Mouse (Mus musculus) neural tube, embryonic 14.5 days (tissue): ENCODE measurements at regions not wholly inside any gene's neighbourhood (a gene's known extent, or its start where the extent isn't known, plus 50 kb on each side); places are given as distances from the start of the nearest gene placed in this dataset.

ENCODE experiments used
- ATAC-seq: fragments of 200-750 bp; cut with Nextera tagmentation; 2 replicates; pipeline ENCODE4 v1.8.0; 2017; ENCODE audit warnings: low read depth, mild to moderate bottlenecking, moderate TSS enrichment, moderate library complexity
- H3K27ac ChIP-seq: fragments of 300-500 bp; sonication (generic); 2 replicates; pipeline ENCODE4 v1.5.1; 2014; ENCODE audit warnings: low read depth, mild to moderate bottlenecking, control low read depth, low read length, moderate library complexity, mixed read lengths
- H3K27me3 ChIP-seq: fragments of 300-500 bp; sonication (generic); 2 replicates; pipeline ENCODE4 v1.6.1; 2014; ENCODE audit warnings: low read length; ENCODE audit not compliant: control insufficient read depth, insufficient read depth
- H3K36me3 ChIP-seq: fragments of 300-500 bp; sonication (generic); 2 replicates; pipeline ENCODE4 v1.6.1; 2014; ENCODE audit warnings: low read length, mixed read lengths; ENCODE audit not compliant: control insufficient read depth, insufficient read depth
- H3K4me1 ChIP-seq: fragments of 300-500 bp; sonication (generic); 2 replicates; pipeline ENCODE4 v1.6.1; 2014; ENCODE audit warnings: low read length; ENCODE audit not compliant: control insufficient read depth, insufficient read depth
- H3K4me2 ChIP-seq: fragments of 300-500 bp; sonication (generic); 2 replicates; pipeline ENCODE4 v1.6.1; 2014; ENCODE audit warnings: mild to moderate bottlenecking, low read depth, low read length, control low read depth
- H3K4me3 ChIP-seq: fragments of 300-500 bp; sonication (generic); 2 replicates; pipeline ENCODE4 v1.5.1; 2014; ENCODE audit warnings: low read depth, low read length, control low read depth, mixed read lengths
- H3K9ac ChIP-seq: fragments of 300-500 bp; sonication (generic); replicated peaks from 2 replicates; pipeline ENCODE4 v1.6.1; 2014; ENCODE audit warnings: low read depth, mild to moderate bottlenecking, control low read depth, low read length, mixed read lengths
- H3K9me3 ChIP-seq: fragments of 300-500 bp; sonication (generic); 2 replicates; pipeline ENCODE4 v1.6.1; 2016; ENCODE audit warnings: low read length; ENCODE audit not compliant: control insufficient read depth

GRCm38 (mm10) chr2:148493281-148493680 is 49.9 kb upstream of the Cd93 start:
- H3K9me3 ChIP-seq = no peaks in the 10 kb centered on the region
- ATAC-seq = no peak
- H3K4me2 ChIP-seq = no peak overlapping the region
- no peak overlapping the region for H3K4me3 ChIP-seq
- no peaks in the 10 kb centered on the region for H3K27me3 ChIP-seq
- H3K4me1 ChIP-seq = no peaks in the 10 kb centered on the region
- H3K27ac ChIP-seq = no peak overlapping the region
- H3K9ac ChIP-seq = no peak overlapping the region
- H3K36me3 ChIP-seq = no peaks in the 10 kb centered on the region
